Comparison of ENCODE assay signal across 31 mouse cellular contexts in genomic region chr17:72760937-72761336, GRCm38 (mm10).
DNase-seq lines count a peak whose midpoint lies in the region; ATAC-seq lines count a peak whose summit lies in the region.
"Had no signal": no experiment of that assay in that cellular context is flagged by ENCODE, and none has a peak within 500 bp of the region (broad histone marks: within the 10 kb centered on the region; RNA-seq: fewer than 3 reads in every experiment).

No protein-coding gene starts in this region.

- H3K9me3 ChIP-seq in forebrain, embryonic 12.5 days, result no peaks in the 10 kb centered on the region
- no peaks in the 10 kb centered on the region for H3K9me3 ChIP-seq in forebrain, embryonic 16.5 days (ENCODE audit: control insufficient read depth, low read length)
- no peaks in the 10 kb centered on the region for H3K9me3 ChIP-seq in hindbrain, embryonic 14.5 days (ENCODE audit: control insufficient read depth, low read length)
- H3K9me3 ChIP-seq: embryonic facial prominence, embryonic 10.5 days; embryonic facial prominence, embryonic 15.5 days; forebrain, embryonic 13.5 days; kidney, embryonic 15.5 days; liver, embryonic 12.5 days; midbrain, embryonic 13.5 days; neural tube, embryonic 13.5 days had no signal

- no peak overlapping the region for H3K4me3 ChIP-seq in forebrain, embryonic 12.5 days (replicated peaks)
- no peak overlapping the region for H3K4me3 ChIP-seq in forebrain, embryonic 16.5 days (replicated peaks; ENCODE audit: low read length)
- H3K4me3 ChIP-seq in hindbrain, embryonic 14.5 days (replicated peaks; ENCODE audit: low read length), result no peak overlapping the region
- H3K4me3 ChIP-seq: embryonic facial prominence, embryonic 10.5 days; embryonic facial prominence, embryonic 15.5 days; forebrain, embryonic 13.5 days; gastrocnemius, adult 2 months; kidney, embryonic 15.5 days; layer of hippocampus, adult 2 months; liver, embryonic 12.5 days; midbrain, embryonic 13.5 days; neural tube, embryonic 13.5 days had no signal

- no peak overlapping the region for H3K4me2 ChIP-seq in forebrain, embryonic 12.5 days
- H3K4me2 ChIP-seq in forebrain, embryonic 16.5 days (ENCODE audit: low read length), result no peak overlapping the region
- H3K4me2 ChIP-seq in hindbrain, embryonic 14.5 days (replicated peaks), result no peak overlapping the region
- H3K4me2 ChIP-seq: embryonic facial prominence, embryonic 15.5 days; forebrain, embryonic 13.5 days; heart, embryonic 11.5 days; kidney, embryonic 15.5 days; liver, embryonic 12.5 days; midbrain, embryonic 13.5 days; neural tube, embryonic 13.5 days had no signal

- no peak overlapping the region for H3K9ac ChIP-seq in forebrain, embryonic 12.5 days
- H3K9ac ChIP-seq in forebrain, embryonic 16.5 days (replicated peaks; ENCODE audit: low read depth, low read length), result no peak overlapping the region
- no peak overlapping the region for H3K9ac ChIP-seq in hindbrain, embryonic 14.5 days
- H3K9ac ChIP-seq: embryonic facial prominence, embryonic 15.5 days; forebrain, embryonic 13.5 days; kidney, embryonic 15.5 days; liver, embryonic 12.5 days; liver, postnatal 0 days; midbrain, embryonic 13.5 days; neural tube, embryonic 13.5 days had no signal

- no peaks in the 10 kb centered on the region for H3K4me1 ChIP-seq in forebrain, embryonic 12.5 days
- no peaks in the 10 kb centered on the region for H3K4me1 ChIP-seq in forebrain, embryonic 16.5 days (replicated peaks; ENCODE audit: control insufficient read depth, insufficient read depth, low read length)
- no peaks in the 10 kb centered on the region for H3K4me1 ChIP-seq in hindbrain, embryonic 14.5 days (replicated peaks; ENCODE audit: control insufficient read depth, insufficient read depth, low read length)
- H3K4me1 ChIP-seq: embryonic facial prominence, embryonic 10.5 days; embryonic facial prominence, embryonic 15.5 days; forebrain, embryonic 13.5 days; kidney, embryonic 15.5 days; liver, embryonic 12.5 days; midbrain, embryonic 13.5 days; neural tube, embryonic 13.5 days had no signal

- DNase-seq in layer of hippocampus, adult 9-11 months, result peak; percentile 27
- DNase-seq in layer of hippocampus, adult 9-10 months (ENCODE audit: low spot score), result no peak
- DNase-seq in hindbrain, embryonic 14.5 days (ENCODE audit: low spot score), result no peak
- DNase-seq in telencephalon, adult 2 months (ENCODE audit: low read depth, low spot score), result peak; percentile 47
- no peak for DNase-seq in urinary bladder, adult 18-20 months (ENCODE audit: low spot score in 2 of 2)
- DNase-seq: adrenal gland, adult 8-10 months; cerebellum, adult 2 months; cerebellum, postnatal 25 days; gastrocnemius, adult 2 months; gastrocnemius, postnatal 36 days; heart, adult 18-20 months; heart, postnatal 36 days; kidney, adult 11 months; kidney, postnatal 25 days; liver, postnatal 0 days; lung, postnatal 36 days; spleen, adult 18-20 months; thymus, adult 2 months; thymus, postnatal 36 days had no signal

- H3K27ac ChIP-seq in forebrain, embryonic 12.5 days, result no peak overlapping the region
- no peak overlapping the region for H3K27ac ChIP-seq in forebrain, embryonic 16.5 days (ENCODE audit: low read length)
- H3K27ac ChIP-seq in hindbrain, embryonic 14.5 days, result no peak overlapping the region
- H3K27ac ChIP-seq: embryonic facial prominence, embryonic 10.5 days; embryonic facial prominence, embryonic 15.5 days; forebrain, embryonic 13.5 days; gastrocnemius, adult 2 months; kidney, embryonic 15.5 days; layer of hippocampus, adult 2 months; liver, embryonic 12.5 days; midbrain, embryonic 13.5 days; neural tube, embryonic 13.5 days had no signal

- 0 out of 2 replicates have a peak, but pooled peaks have one; percentile 36 for ATAC-seq in forebrain, embryonic 12.5 days (ENCODE audit: low FRiP score)
- no peak; the same call in 1 of the 2 replicates for ATAC-seq in forebrain, embryonic 16.5 days
- ATAC-seq in hindbrain, embryonic 14.5 days (ENCODE audit: low FRiP score), result peak; percentile 57; the same call in 1 of the 2 replicates
- ATAC-seq: forebrain, embryonic 13.5 days; liver, embryonic 12.5 days; liver, postnatal 0 days; midbrain, embryonic 13.5 days had no signal

- 78% methylated on average over 3 of the region's 3 CpGs for WGBS in forebrain, embryonic 12.5 days
- WGBS in forebrain, embryonic 16.5 days, result 64% methylated on average over 3 of the region's 3 CpGs
- WGBS in hindbrain, embryonic 14.5 days, result 47% methylated on average over 3 of the region's 3 CpGs

- H3K27me3 ChIP-seq in forebrain, embryonic 12.5 days, result no peaks in the 10 kb centered on the region
- H3K27me3 ChIP-seq in forebrain, embryonic 16.5 days (replicated peaks; ENCODE audit: control insufficient read depth, insufficient read depth, low read length), result no peaks in the 10 kb centered on the region
- no peaks in the 10 kb centered on the region for H3K27me3 ChIP-seq in hindbrain, embryonic 14.5 days (ENCODE audit: control insufficient read depth, insufficient read depth, low read length)
- H3K27me3 ChIP-seq: embryonic facial prominence, embryonic 15.5 days; forebrain, embryonic 13.5 days; kidney, embryonic 15.5 days; liver, embryonic 12.5 days; midbrain, embryonic 13.5 days; neural tube, embryonic 13.5 days had no signal

- no peaks in the 10 kb centered on the region for H3K36me3 ChIP-seq in forebrain, embryonic 12.5 days (replicated peaks)
- no peaks in the 10 kb centered on the region for H3K36me3 ChIP-seq in forebrain, embryonic 16.5 days (ENCODE audit: control insufficient read depth, insufficient read depth)
- H3K36me3 ChIP-seq in hindbrain, embryonic 14.5 days (replicated peaks; ENCODE audit: control insufficient read depth, insufficient read depth), result no peaks in the 10 kb centered on the region
- H3K36me3 ChIP-seq: embryonic facial prominence, embryonic 10.5 days; embryonic facial prominence, embryonic 15.5 days; G1E; kidney, embryonic 15.5 days; liver, embryonic 12.5 days; midbrain, embryonic 13.5 days; neural tube, embryonic 13.5 days had no signal

Comparison
In these comparisons a context has a peak if more than half of its experiments do, and no peak if none do; other contexts are left out.
1. DNase-seq: peak in layer of hippocampus, adult 9-11 months (single experiment) and telencephalon, adult 2 months (single experiment); none in layer of hippocampus, adult 9-10 months (single experiment), hindbrain, embryonic 14.5 days (single experiment) and urinary bladder, adult 18-20 months (0 of 2).